Mouse (Mus musculus) layer of hippocampus, adult 8-10 months (tissue): ENCODE data around the gene H2-Ab1. TPM values are rescaled to one million over a fixed set of nuclear protein-coding genes. Genes with fewer than 3 reads are reported as not detected.
"Not testable (repeated sequence)": the region's sequence is repeated elsewhere in the genome, so short reads cannot be mapped to it uniquely, and the experiment has no call there.

Experiments used
- DNase-seq, 2 experiments: peaks; one replicate each; pipeline ENCODE4 v3.0.0; 2022; ENCODE audit warnings: low spot score in 2 of 2
- total RNA-seq, 4 experiments: library from RNA; stranded (reverse); gene quantifications; 2 replicates each; pipeline ENCODE4 v1.2.4; 2022

Gene H2-Ab1
- total RNA-seq, result 10 to 100 TPM in 2 of 4 experiments, 1 to 10 TPM in 2; 1.1 to 31.1 (median 11.6) TPM

GRCm38 (mm10) chr17:34257594-34258375, at the start of gene H2-Ab1:
H2-Ab1 (plus strand) TSS chr17:34257689.
- peak; percentile 65 to 86 for DNase-seq

- no peak for DNase-seq
Measured at GRCm38 (mm10) chr17:34207866-34208265, 49.6 kb upstream of the H2-Ab1 start.

GRCm38 (mm10) chr17:34208421-34208820, 49.1 kb upstream of the H2-Ab1 start:
- DNase-seq, result no peak

GRCm38 (mm10) chr17:34209680-34210079, 47.8 kb upstream of the H2-Ab1 start:
- no peak for DNase-seq

- no peak for DNase-seq
Measured at GRCm38 (mm10) chr17:34210599-34210998, 46.9 kb upstream of the H2-Ab1 start.

- no peak for DNase-seq
Measured at GRCm38 (mm10) chr17:34211746-34212365, 45.6 kb upstream of the H2-Ab1 start.

GRCm38 (mm10) chr17:34213936-34214335, 43.6 kb upstream of the H2-Ab1 start:
- no peak for DNase-seq

GRCm38 (mm10) chr17:34215176-34215575, 42.3 kb upstream of the H2-Ab1 start:
- DNase-seq, result no peak

GRCm38 (mm10) chr17:34217216-34217928, 40.1 kb upstream of the H2-Ab1 start:
- no peak for DNase-seq

- DNase-seq, result no peak
Measured at GRCm38 (mm10) chr17:34217986-34218385, 39.5 kb upstream of the H2-Ab1 start.

- peak; percentile 34 to 44 for DNase-seq
Measured at GRCm38 (mm10) chr17:34218675-34219074, 38.8 kb upstream of the H2-Ab1 start.

- DNase-seq, result not testable (repeated sequence)
Measured at GRCm38 (mm10) chr17:34219096-34219495, 38.4 kb upstream of the H2-Ab1 start.

GRCm38 (mm10) chr17:34219801-34220200, 37.7 kb upstream of the H2-Ab1 start:
- not testable (repeated sequence) for DNase-seq

GRCm38 (mm10) chr17:34220401-34220800, 37.1 kb upstream of the H2-Ab1 start:
- not testable (repeated sequence) for DNase-seq

- no peak for DNase-seq
Measured at GRCm38 (mm10) chr17:34224816-34225215, 32.7 kb upstream of the H2-Ab1 start.

- no peak for DNase-seq
Measured at GRCm38 (mm10) chr17:34225426-34225825, 32.1 kb upstream of the H2-Ab1 start.

GRCm38 (mm10) chr17:34225911-34226310, 31.6 kb upstream of the H2-Ab1 start:
- not testable (repeated sequence) for DNase-seq

GRCm38 (mm10) chr17:34230971-34231370, 26.5 kb upstream of the H2-Ab1 start:
- DNase-seq, result peak in 1 of 2 experiments; percentile 28

GRCm38 (mm10) chr17:34232021-34232420, 25.5 kb upstream of the H2-Ab1 start:
- DNase-seq, result not testable (repeated sequence)

GRCm38 (mm10) chr17:34234926-34235325, 22.6 kb upstream of the H2-Ab1 start:
- peak; percentile 45 to 78 for DNase-seq

GRCm38 (mm10) chr17:34236691-34237090, 20.8 kb upstream of the H2-Ab1 start:
- no peak for DNase-seq

GRCm38 (mm10) chr17:34237741-34238140, 19.7 kb upstream of the H2-Ab1 start:
- DNase-seq, result no peak
